Mouse (Mus musculus) stomach, embryonic 15.5 days (tissue): ENCODE results near the gene Tmod1. TPM values are rescaled to one million over a fixed set of nuclear protein-coding genes. Genes with fewer than 3 reads are reported as not detected.

Experiments used
- ATAC-seq: fragments of 200-750 bp; cut with Nextera tagmentation; 2 replicates; pipeline ENCODE4 v1.8.0; 2017; ENCODE audit warnings: low read depth, moderate number of reproducible peaks, moderate TSS enrichment; ENCODE audit not compliant: insufficient read depth, low FRiP score
- H3K27ac ChIP-seq: fragments of 300-500 bp; sonication (generic); 2 replicates; pipeline ENCODE4 v1.5.1; 2015; ENCODE audit warnings: mild to moderate bottlenecking, inconsistent platforms
- H3K27me3 ChIP-seq: fragments of 300-500 bp; sonication (generic); replicated peaks from 2 replicates; pipeline ENCODE4 v1.6.1; 2015; ENCODE audit warnings: inconsistent platforms
- H3K36me3 ChIP-seq: fragments of 300-500 bp; sonication (generic); 2 replicates; pipeline ENCODE4 v1.6.1; 2015; ENCODE audit warnings: inconsistent platforms
- H3K4me1 ChIP-seq: fragments of 300-500 bp; sonication (generic); 2 replicates; pipeline ENCODE4 v1.6.1; 2015; ENCODE audit warnings: inconsistent platforms
- H3K4me2 ChIP-seq: fragments of 300-500 bp; sonication (generic); 2 replicates; pipeline ENCODE4 v1.6.1; 2015; ENCODE audit warnings: mild to moderate bottlenecking, inconsistent platforms
- H3K4me3 ChIP-seq: fragments of 300-500 bp; sonication (generic); replicated peaks from 2 replicates; pipeline ENCODE4 v1.5.1; 2015; ENCODE audit warnings: inconsistent platforms
- H3K9ac ChIP-seq: fragments of 300-500 bp; sonication (generic); 2 replicates; pipeline ENCODE4 v1.6.1; 2015; ENCODE audit warnings: inconsistent platforms
- H3K9me3 ChIP-seq: fragments of 300-500 bp; sonication (generic); 2 replicates; pipeline ENCODE4 v1.6.1; 2016; ENCODE audit warnings: inconsistent platforms
- WGBS: fragments of 180-500 bp; shearing (Covaris S2); methylation state at CpG from one replicate; pipeline ENCODE4 v1.1.7; 2015; 5-methylcytosine and 5-hydroxymethylcytosine counted together
- polyA plus RNA-seq: library from polyadenylated mRNA; unstranded; fragments of >200 nt; fragmentation: Nextera tagmentation; extraction: Ambion mirVana; gene quantifications from 2 replicates; pipeline ENCODE4 v1.2.1, GENCODE M21; 2015

The Tmod1 gene
- polyA plus RNA-seq, 1 experiment from 2014 or later: 6.4 TPM

DNA sequence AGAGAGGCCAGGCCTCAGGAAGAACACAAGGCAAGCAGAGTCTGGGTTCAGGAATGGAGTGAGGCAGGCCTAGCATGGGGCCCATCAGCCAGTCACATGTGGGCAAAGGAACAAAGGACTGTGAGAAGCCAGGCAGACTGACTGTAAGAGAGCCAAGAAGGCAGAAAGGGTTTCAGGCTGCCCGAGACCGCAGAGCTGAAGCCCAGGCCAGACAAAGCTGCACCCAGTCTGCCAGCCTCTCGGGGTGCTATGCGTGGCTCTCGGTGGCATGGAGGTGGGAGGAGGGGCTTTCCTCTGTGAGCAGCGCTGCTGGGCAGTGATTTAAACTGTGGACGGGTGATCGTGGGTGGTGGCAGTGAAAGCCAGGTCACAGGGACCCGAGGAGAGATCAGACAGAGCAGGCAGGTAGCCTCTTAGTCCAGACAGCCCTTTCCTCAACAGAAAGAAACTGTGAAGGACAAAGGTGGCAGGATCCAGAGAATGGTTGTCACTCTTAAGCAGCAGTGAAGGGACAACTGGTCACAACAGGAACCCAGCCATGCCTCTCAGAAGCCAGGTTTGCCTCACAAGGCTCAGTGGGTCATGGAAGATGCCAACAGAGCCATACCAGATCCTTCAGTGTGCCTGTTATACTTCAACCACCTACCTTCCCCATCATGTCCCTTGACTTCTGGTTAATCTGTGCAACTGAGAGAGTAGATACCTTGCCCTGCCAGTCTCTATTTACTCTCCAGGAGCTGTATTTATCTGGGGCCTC lies 45.9 kb downstream of the Tmod1 start:
- Histone ChIP-seq H3K36me3 (no peaks in the 10 kb centered on the region), H3K27ac (no peak overlapping the region), H3K9me3 (no peaks in the 10 kb centered on the region), H3K9ac (no peak overlapping the region), H3K4me2 (no peak overlapping the region), H3K4me3 (no peak overlapping the region), H3K4me1 (no peaks in the 10 kb centered on the region), H3K27me3 (no peaks in the 10 kb centered on the region)
- WGBS: 68% methylated on average over 9 of the region's 9 CpGs
- no peak for ATAC-seq

DNA sequence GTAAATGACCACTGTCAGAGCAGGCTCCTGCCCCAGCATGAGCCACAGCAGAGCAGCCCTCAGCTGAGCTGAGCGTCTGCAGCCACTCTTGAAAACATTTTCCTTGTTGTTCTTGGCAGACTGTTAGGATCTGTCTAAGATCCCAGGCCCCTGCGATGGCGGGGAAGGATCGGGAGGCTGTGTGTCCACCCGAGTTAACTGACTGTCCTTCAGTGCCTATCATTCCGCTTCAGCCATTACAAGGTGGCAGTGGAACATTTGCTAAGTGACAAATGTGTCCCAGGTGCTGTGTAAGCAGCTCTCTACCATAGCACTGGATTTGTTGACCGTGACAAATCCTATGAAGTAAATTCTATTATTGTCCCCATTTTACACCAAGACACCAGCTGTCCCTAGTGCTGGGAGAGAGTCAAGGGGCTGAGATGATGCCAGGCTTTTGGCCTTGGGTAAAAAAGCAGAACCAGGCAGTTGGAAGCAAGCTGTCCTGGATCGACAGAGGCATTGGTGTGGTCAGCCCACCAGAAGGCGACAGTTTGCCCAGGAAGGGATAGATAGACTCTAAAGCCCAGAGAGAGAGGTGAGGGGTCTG lies 46.6 kb downstream of the Tmod1 start:
- H3K9ac ChIP-seq: no peak overlapping the region
- H3K9me3 ChIP-seq: no peaks in the 10 kb centered on the region
- ATAC-seq: no peak
- no peaks in the 10 kb centered on the region for H3K27me3 ChIP-seq
- H3K36me3 ChIP-seq: no peaks in the 10 kb centered on the region
- 62% methylated on average over 9 of the region's 9 CpGs for WGBS
- no peak overlapping the region for H3K4me3 ChIP-seq
- H3K27ac ChIP-seq: no peak overlapping the region
- no peak overlapping the region for H3K4me2 ChIP-seq
- H3K4me1 ChIP-seq: no peaks in the 10 kb centered on the region

DNA sequence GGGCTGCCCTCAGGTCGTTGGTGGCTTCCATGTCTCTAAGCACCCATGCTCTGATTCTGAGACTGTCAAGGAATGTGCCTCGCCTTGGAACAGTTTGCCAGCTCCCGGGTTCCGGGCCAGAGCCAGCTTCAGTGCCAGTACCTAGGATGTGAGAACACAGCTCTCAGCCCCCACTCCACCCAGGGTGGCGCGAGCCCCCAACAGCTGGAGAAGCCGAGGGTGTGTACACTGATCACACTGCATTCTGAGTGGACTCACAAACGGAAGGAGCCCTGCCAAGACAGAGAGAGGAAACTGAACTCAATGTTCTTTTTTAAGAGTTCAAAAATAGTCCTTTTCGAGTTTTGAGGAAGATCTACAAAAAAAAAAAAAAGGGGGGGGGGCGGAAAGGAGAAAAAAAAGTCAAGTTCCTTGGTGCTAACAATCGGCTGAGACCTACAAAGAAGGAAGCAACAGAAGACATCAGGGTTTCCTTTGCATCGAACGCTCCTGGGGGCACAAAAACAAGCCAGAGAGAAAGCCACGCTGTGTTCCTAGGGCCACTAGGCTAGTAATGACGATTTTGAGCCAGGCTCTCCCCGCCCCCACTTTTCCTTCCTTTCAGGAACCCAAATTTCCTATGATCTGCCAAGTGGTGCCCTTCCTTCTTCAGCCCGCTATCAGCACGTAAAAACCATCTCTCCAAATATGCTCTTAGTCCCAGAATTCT lies 48.1 kb downstream of the Tmod1 start:
- 73% methylated on average over 17 of the region's 18 CpGs for WGBS
- no peak for ATAC-seq
- H3K9ac ChIP-seq: no peak overlapping the region
- no peaks in the 10 kb centered on the region for H3K4me1 ChIP-seq
- no peak overlapping the region for H3K27ac ChIP-seq
- H3K4me3 ChIP-seq: no peak overlapping the region
- H3K36me3 ChIP-seq: no peaks in the 10 kb centered on the region
- H3K9me3 ChIP-seq: no peaks in the 10 kb centered on the region
- no peak overlapping the region for H3K4me2 ChIP-seq
- H3K27me3 ChIP-seq: no peaks in the 10 kb centered on the region

DNA sequence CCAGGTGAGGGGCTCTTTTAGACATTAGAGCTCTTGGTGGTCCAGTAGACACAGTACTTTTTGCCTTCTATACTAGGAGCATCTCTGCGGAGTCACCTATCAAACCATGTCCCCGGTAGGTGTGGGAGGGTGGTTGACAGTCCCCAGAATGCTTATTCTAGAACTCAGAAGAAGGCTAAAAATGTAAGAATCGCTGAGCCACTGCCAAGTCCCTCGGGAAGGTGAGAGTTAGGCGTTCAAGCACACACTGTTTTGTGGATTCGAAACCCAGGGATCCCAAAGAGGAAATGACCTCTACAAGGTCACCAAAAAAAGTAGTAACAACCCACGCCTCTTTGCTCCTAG lies 48.7 kb downstream of the Tmod1 start:
- Histone ChIP-seq H3K4me1 (no peaks in the 10 kb centered on the region), H3K4me3 (no peak overlapping the region), H3K9ac (no peak overlapping the region), H3K4me2 (no peak overlapping the region), H3K27ac (no peak overlapping the region), H3K9me3 (no peaks in the 10 kb centered on the region), H3K36me3 (no peaks in the 10 kb centered on the region), H3K27me3 (no peaks in the 10 kb centered on the region)
- no peak for ATAC-seq
- WGBS: 69% methylated on average over 7 of the region's 7 CpGs

DNA sequence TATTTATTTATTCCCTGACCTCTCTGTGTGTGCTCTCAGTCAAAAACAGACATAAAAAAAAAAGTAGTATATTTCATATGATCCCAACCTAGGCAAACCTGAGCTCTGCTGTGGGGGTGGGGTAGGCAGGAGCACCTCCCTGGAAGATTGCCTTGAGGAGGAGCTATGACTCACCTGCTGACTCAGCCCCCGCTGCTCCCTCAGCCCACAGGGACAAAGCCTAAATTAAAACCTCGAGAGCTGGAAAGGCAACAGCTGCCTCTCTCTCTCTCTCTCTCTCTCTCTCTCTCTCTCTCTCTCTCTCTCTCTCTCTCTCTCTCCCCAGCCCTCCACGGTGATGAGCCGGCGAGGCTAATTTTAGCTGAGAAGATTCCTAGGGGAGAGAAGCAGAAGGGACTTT lies 49.1 kb downstream of the Tmod1 start:
- no peaks in the 10 kb centered on the region for H3K27me3 ChIP-seq
- WGBS: 38% methylated on average over 4 of the region's 5 CpGs

DNA sequence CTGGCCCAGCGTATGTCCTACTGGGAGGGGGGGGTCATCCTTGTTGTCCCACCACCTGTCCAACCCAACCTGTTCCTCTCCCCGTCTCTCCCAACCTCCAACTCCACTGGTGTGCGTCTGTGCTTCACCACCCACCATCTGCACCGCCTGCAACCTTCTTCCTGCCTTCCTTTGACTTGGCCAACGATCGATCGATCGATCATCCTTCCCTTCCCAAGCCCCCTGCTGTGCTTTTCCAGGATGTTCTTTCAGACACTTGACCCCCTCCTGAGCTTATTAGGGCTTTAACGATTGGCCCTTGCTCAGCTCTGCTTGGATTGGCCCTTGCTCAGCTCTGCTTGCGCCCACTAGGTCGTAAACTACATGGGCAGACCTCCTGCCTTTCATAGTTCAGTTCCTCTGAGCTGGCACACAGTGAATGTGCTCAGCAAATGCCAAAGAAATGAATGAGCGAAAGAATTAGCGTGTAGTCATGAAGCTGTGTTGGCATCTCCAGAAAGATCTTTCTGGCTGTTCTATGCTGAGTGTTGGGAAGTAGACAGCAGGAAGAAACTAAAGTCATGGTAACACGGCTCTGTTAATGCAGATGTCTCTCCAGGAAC lies 50.9 kb downstream of the Tmod1 start:
- no peaks in the 10 kb centered on the region for H3K27me3 ChIP-seq
- no peak overlapping the region for H3K27ac ChIP-seq
- no peaks in the 10 kb centered on the region for H3K36me3 ChIP-seq
- WGBS: 91% methylated on average over 14 of the region's 14 CpGs
- H3K4me1 ChIP-seq: no peaks in the 10 kb centered on the region
- ATAC-seq: no peak
- no peaks in the 10 kb centered on the region for H3K9me3 ChIP-seq
- no peak overlapping the region for H3K4me3 ChIP-seq
- H3K4me2 ChIP-seq: no peak overlapping the region
- H3K9ac ChIP-seq: no peak overlapping the region

More for the DNA sequence above, 49.1 kb downstream of the Tmod1 start:
- Histone ChIP-seq H3K4me2 (no peak overlapping the region), H3K4me1 (no peaks in the 10 kb centered on the region), H3K4me3 (no peak overlapping the region), H3K27ac (no peak overlapping the region), H3K36me3 (no peaks in the 10 kb centered on the region), H3K9me3 (no peaks in the 10 kb centered on the region), H3K9ac (no peak overlapping the region)
- ATAC-seq: no peak

DNA sequence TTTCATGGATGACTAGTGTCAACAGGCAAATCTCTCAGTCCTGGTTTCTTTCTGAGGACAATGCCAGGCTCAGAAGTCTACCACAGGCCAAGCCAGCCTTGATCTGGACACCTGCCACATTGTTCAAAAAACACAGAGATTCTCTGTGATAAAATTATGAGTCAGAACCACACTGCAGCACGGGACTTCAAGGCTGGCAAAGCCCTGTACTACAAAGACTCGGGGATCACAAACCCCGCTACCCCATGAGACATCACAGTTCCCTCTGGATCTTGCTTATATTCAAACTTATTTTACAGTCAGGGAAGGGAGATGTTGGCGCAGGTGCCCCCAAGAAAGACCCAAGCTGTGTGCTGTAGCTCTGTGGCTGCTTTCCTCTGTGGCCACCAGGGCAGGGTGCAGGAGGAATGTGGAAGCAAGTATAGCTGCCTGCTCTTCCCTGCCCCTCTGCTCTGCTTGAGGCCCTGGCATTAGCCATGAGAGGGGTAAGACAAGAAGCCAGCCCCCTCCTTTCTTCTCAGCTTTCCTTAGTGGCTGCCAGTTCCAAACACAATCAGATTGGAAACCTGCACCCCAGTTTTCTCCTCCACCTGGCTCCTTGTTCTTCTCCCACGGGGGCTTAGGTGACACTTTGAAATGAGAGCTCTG lies 53.8 kb downstream of the Tmod1 start:
- WGBS: 81% methylated on average over 5 of the region's 5 CpGs

DNA sequence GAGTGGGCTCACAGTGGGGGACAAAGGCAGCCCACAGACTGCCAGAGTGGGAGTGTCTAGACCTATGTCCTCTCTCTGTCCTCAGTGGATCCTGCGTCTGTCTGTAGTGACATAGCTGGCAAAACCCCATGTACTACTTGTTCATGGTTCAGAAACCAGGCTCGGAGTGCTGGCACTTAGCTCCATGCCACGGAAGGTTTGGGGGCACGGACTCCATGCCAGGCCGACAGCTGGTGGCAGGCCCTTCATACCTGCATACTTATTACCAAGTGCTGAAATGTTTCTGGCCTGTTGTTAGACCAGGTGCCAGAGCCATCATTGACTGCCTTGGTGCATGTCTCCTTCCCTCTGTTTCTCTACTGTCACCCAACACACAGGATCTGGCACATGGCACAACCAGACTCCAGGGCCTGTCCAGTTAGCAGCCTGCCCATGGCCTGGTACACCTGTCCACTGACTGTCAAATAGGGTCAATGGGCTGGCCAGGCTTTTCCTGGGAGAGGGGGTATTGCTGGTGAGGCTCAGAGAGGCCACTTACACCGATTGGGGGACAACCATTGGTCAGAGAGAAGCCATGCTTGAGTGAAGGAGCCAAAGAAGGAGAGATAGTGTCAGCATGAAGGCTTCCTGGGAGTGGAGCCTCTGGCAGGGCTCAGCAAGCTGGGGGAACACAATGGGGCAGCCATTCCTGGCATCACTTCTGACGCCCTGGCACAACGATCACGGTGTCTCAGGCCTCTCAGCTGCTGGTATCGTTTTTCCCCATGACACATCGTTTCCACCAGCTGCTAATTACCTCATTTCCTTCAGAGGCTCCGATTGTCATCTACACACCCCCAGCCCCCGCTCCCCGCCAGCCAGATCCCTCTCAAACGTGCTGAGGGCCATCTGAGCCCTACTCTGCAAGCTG lies 56.4 kb downstream of the Tmod1 start:
- no peaks in the 10 kb centered on the region for H3K36me3 ChIP-seq
- 67% methylated on average over 15 of the region's 15 CpGs for WGBS
- no peak for ATAC-seq
- H3K9me3 ChIP-seq: no peaks in the 10 kb centered on the region
- H3K9ac ChIP-seq: no peak overlapping the region
- H3K27ac ChIP-seq: no peak overlapping the region
- no peaks in the 10 kb centered on the region for H3K4me1 ChIP-seq
- H3K27me3 ChIP-seq: no peaks in the 10 kb centered on the region
- H3K4me2 ChIP-seq: no peak overlapping the region
- H3K4me3 ChIP-seq: no peak overlapping the region

More for the DNA sequence above, 53.8 kb downstream of the Tmod1 start:
- Histone ChIP-seq H3K9me3 (no peaks in the 10 kb centered on the region), H3K9ac (no peak overlapping the region), H3K27ac (no peak overlapping the region), H3K27me3 (no peaks in the 10 kb centered on the region), H3K4me1 (no peaks in the 10 kb centered on the region), H3K4me3 (no peak overlapping the region), H3K4me2 (no peak overlapping the region), H3K36me3 (no peaks in the 10 kb centered on the region)
- ATAC-seq: no peak

DNA sequence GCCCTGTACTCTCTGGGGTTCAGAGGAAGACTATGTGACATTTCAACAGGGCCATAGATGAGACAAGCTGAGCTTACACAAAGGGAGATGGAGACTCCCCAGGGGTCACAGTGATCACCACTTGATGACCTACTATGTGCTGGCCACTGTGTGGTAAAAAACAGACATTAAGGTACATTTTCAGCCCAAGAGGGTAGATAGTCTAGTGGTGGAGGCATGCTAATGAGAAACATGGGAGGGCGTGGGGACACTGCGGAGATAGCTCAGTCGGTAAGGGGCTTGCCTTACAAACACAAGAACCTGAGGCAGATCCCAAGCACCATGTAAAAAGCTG lies 57.1 kb downstream of the Tmod1 start:
- WGBS: 94% methylated on average over 3 of the region's 3 CpGs
- ATAC-seq: no peak
- H3K9me3 ChIP-seq: no peaks in the 10 kb centered on the region
- H3K4me2 ChIP-seq: no peak overlapping the region
- H3K9ac ChIP-seq: no peak overlapping the region
- no peaks in the 10 kb centered on the region for H3K36me3 ChIP-seq
- H3K4me3 ChIP-seq: no peak overlapping the region
- no peaks in the 10 kb centered on the region for H3K27me3 ChIP-seq
- no peak overlapping the region for H3K27ac ChIP-seq
- no peaks in the 10 kb centered on the region for H3K4me1 ChIP-seq

DNA sequence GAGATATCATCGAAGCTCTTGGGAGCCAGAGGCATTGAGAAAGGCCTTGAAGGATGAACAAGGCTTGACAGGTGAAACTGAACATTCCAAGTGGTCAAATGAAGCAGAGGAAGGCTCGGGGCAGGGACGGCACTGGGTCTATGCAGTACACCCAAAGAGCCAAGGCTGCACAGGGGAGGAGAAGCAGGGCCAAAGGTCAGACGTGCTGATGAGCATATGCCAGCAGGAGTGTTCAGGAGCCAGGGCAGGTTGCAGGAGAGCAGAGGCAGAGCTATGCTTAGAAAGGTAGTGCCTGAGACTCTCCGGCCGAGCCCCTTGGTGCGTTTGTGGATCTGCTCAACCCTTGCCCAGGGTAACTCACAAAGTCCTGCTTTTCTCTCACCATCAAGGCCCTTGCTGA lies 57.8 kb downstream of the Tmod1 start:
- 88% methylated on average over 7 of the region's 7 CpGs for WGBS
- Histone ChIP-seq H3K36me3 (no peaks in the 10 kb centered on the region), H3K4me1 (no peaks in the 10 kb centered on the region), H3K27ac (no peak overlapping the region), H3K9me3 (no peaks in the 10 kb centered on the region), H3K4me3 (no peak overlapping the region), H3K27me3 (no peaks in the 10 kb centered on the region), H3K4me2 (no peak overlapping the region), H3K9ac (no peak overlapping the region)
- ATAC-seq: no peak

DNA sequence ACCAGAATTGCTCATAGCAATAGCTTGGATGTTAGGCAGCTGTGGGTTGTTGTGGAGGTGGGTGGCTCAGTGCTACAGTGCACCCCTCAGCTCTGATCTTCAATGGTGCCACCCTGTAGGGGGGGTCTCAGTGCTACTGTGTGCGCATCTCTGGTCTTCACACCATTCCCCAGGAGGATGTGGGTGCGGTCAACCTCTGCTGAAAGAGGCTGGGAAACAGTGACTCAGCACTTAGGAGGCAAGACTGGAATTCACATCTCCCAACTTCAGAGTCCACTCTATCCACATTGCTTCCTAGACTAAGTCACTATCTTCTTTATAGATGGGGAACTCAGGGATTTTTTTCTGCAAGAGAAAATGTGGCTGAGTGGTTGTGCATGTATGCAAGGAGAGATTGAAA lies 58.9 kb downstream of the Tmod1 start:
- H3K9me3 ChIP-seq: no peaks in the 10 kb centered on the region
- no peaks in the 10 kb centered on the region for H3K27me3 ChIP-seq
- H3K4me3 ChIP-seq: no peak overlapping the region
- no peak overlapping the region for H3K4me2 ChIP-seq
- ATAC-seq: no peak
- H3K9ac ChIP-seq: no peak overlapping the region
- 93% methylated on average over 2 of the region's 2 CpGs for WGBS
- no peaks in the 10 kb centered on the region for H3K36me3 ChIP-seq
- no peaks in the 10 kb centered on the region for H3K4me1 ChIP-seq
- H3K27ac ChIP-seq: no peak overlapping the region
